Mouse (Mus musculus) right cerebral cortex, adult 18-20 months (tissue): ENCODE measurements around the gene Birc5.

ENCODE experiments used
- DNase-seq: peaks from one replicate; pipeline ENCODE4 v3.0.0; 2022; ENCODE audit warnings: mixed read lengths

Gene Birc5

DNA sequence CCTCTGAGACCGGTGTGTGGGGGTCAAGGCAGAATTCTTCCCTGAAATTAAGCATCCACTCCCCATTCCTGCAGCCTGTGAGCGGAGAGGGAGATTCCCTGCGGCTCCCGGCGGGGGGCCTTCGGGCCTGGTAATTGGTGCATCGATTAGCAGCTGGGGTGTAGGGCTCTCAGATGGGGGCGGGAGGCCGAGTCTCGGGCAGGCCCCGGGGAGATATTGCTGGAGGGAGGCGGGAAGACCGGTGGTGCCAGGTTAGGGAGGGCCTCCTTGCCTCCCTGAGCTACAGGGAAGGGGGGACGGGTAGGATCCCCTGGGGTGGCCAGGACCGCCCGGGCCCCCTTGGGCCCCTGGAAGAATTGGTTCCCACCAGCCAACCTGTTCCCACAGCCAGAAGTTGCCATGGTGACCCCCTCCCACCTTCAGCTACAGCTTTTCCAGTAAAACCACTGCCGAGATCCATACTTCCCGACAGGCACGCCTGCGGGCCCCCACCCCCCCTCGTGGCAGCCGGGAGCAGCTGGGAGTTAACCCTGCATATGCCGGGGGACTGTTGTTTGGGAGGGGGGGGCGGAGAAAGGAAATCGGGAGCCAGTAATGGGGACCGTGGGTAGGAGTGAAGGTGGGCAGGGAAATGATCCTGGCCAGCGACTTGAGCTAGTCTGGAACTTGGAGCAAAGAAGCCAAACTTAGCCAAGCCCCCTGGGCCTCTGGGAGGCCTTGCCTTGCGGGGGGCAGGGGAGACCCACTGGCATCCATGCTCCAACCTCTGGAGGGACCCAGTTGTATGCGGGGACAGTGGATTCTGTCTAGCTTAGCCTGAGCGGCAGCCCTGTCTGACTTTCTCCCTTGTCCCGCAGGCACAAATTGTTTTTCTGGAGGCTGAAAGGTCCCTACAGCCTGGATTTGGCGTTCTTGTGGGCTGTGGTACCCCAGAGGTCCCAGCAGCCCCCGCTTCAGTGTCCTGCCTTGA is 40.1 kb downstream of the Birc5 start:
- peak; percentile 40 for DNase-seq

- DNase-seq: no peak
These were observed 40.9 kb downstream of the Birc5 start for GRCm38 (mm10) chr11:117889887-117890340.

GRCm38 (mm10) chr11:117890519-117891282 is 41.6 kb downstream of the Birc5 start:
- no peak for DNase-seq

DNA sequence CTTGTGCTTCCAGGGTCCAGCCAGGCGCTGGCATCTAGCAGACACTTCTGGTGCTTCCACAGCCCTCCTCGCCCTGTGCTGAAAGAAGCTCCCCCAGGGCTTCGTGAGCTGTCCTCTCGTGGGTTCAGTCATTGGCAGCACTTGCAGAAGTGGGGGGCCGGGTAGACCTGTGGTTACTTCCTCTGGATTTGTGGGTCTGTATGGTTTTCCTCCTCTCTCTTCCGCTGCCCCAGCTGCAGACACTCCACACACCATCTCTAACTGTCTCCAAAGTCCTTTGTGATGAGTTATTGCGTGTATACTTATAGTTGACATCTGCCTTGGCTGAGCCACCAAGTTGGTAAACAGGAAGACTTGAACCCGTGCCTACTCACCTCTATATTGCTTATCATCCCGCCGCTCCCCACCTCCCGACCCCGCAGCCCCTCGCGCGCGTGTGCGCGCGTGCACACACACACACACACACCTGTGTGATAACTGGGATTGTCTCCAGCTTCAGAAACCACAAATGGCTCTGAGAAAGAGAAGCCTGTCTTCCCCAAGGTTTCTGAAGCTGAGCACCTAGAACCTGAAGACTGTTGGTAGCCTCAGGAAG is 42.6 kb downstream of the Birc5 start:
- no peak for DNase-seq

GRCm38 (mm10) chr11:117892199-117892598 is 43.1 kb downstream of the Birc5 start:
- DNase-seq: no peak

GRCm38 (mm10) chr11:117894676-117895075 is 45.6 kb downstream of the Birc5 start:
- no peak for DNase-seq

- no peak for DNase-seq
These were observed 47.5 kb downstream of the Birc5 start for GRCm38 (mm10) chr11:117896533-117896932.

GRCm38 (mm10) chr11:117902282-117902681 is 53.2 kb downstream of the Birc5 start:
- no peak for DNase-seq

GRCm38 (mm10) chr11:117904442-117904841 is 55.4 kb downstream of the Birc5 start:
- DNase-seq: no peak
